ENCODE assay signal across 8 mouse cellular contexts in the genomic region with DNA sequence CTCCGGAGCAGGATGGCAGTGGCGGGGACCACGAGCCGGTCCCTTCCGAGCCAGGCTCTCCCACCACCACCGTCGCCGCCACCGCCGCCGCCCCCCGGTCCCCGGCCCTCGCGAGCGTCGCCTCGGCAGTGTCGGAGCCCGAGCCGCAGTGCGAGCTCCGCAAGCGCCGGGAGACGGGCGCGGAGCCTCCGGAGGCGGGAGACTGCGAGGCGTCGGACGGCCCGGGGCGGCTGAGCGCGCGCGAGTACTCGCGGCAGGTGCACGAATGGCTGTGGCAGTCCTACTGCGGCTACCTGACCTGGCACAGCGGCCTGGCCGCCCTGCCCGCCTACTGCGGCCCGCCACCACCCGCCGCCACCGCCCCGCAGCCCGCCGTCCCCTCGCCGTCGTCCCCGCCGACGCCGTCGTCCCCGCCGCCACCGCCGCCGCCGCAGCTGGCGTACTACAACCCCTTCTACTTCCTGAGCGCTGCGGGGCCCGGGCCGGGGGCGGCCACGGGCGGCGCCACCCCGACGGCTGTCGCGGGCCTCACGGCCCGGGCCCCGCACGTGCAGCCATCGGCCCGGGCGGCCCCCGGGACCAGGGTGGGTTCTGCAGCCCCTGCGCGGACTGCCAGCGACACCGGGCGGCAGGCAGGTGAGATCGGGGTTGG. TPM values are rescaled to one million over a fixed set of nuclear protein-coding genes. Genes with fewer than 3 reads are reported as not detected.
DNase-seq lines count a peak whose midpoint lies in the region; ATAC-seq and TF ChIP-seq lines count a peak whose summit lies in the region.

No protein-coding gene starts in this region.

- in situ Hi-C loops in ES-E14 (cut with MboI; ENCODE audit: low sequenced_read_pairs in 2 of 2, unreplicated experiment in 2 of 2), result no loop called here

- peaks cover 2% of the 10 kb centered on the region in 2 experiments; a peak in 1 of 4 replicates for H3K4me1 ChIP-seq in ES-E14 (ENCODE audit: control insufficient read depth in 2 of 2, insufficient read depth in 2 of 2, low read length in 2 of 2, poor library complexity in 1 of 2)
- peaks cover 8% of the 10 kb centered on the region for H3K4me1 ChIP-seq in embryonic facial prominence, embryonic 13.5 days
- peaks cover 23% of the 10 kb centered on the region for H3K4me1 ChIP-seq in hindbrain, embryonic 13.5 days (replicated peaks)
- H3K4me1 ChIP-seq in liver, embryonic 16.5 days (ENCODE audit: control insufficient read depth, low read depth, low read length), result peaks cover 12% of the 10 kb centered on the region
- H3K4me1 ChIP-seq in neural tube, embryonic 14.5 days (ENCODE audit: control insufficient read depth, insufficient read depth, low read length), result peaks cover 7% of the 10 kb centered on the region

- DNase-seq in gastrocnemius, postnatal 10 days, result peak; percentile 39
- no peak for DNase-seq in gastrocnemius, postnatal 36 days
- DNase-seq in ES-E14 (ENCODE audit: low read depth, low spot score), result no peak
- DNase-seq in ovary, postnatal 14 days (ENCODE audit: low spot score), result no peak

- peak overlapping the region; percentile 85 for H3K4me2 ChIP-seq in embryonic facial prominence, embryonic 13.5 days
- H3K4me2 ChIP-seq in hindbrain, embryonic 13.5 days, result peak overlapping the region; percentile 80
- peak overlapping the region; percentile 84 for H3K4me2 ChIP-seq in liver, embryonic 16.5 days (ENCODE audit: low read depth, low read length)
- peak overlapping the region; percentile 70 for H3K4me2 ChIP-seq in neural tube, embryonic 14.5 days (ENCODE audit: low read depth, low read length)

- H3K4me3 ChIP-seq in ES-E14 (ENCODE audit: insufficient read depth in 1 of 2, low read depth in 1 of 2, low read length in 2 of 2, poor library complexity in 1 of 2, severe bottlenecking in 1 of 2), result peak overlapping the region; percentile 90 to 94
- peak overlapping the region; percentile 93 for H3K4me3 ChIP-seq in embryonic facial prominence, embryonic 13.5 days
- peak overlapping the region; percentile 95 for H3K4me3 ChIP-seq in hindbrain, embryonic 13.5 days
- peak overlapping the region; percentile 91 for H3K4me3 ChIP-seq in liver, embryonic 16.5 days (ENCODE audit: low read depth, low read length)
- peak overlapping the region; percentile 70 for H3K4me3 ChIP-seq in neural tube, embryonic 14.5 days (ENCODE audit: low read depth, low read length)

- H3K36me3 ChIP-seq in ES-E14 (ENCODE audit: control insufficient read depth, insufficient read depth, low read length, poor library complexity, severe bottlenecking), result peaks cover 2% of the 10 kb centered on the region
- peaks cover 28% of the 10 kb centered on the region for H3K36me3 ChIP-seq in embryonic facial prominence, embryonic 13.5 days
- peaks cover 31% of the 10 kb centered on the region for H3K36me3 ChIP-seq in hindbrain, embryonic 13.5 days
- peaks cover 6% of the 10 kb centered on the region for H3K36me3 ChIP-seq in liver, embryonic 16.5 days (ENCODE audit: control insufficient read depth, insufficient read depth)
- H3K36me3 ChIP-seq in neural tube, embryonic 14.5 days (ENCODE audit: control insufficient read depth, insufficient read depth, low read length), result peaks cover 12% of the 10 kb centered on the region

- intact Hi-C loops in gastrocnemius, postnatal 36 days (cut with DNase I), result no loop called here

- no peaks in the 10 kb centered on the region for H3K9me3 ChIP-seq in ES-E14 (ENCODE audit: control insufficient read depth, insufficient read depth, low read depth, low read length)
- no peaks in the 10 kb centered on the region for H3K9me3 ChIP-seq in embryonic facial prominence, embryonic 13.5 days
- no peaks in the 10 kb centered on the region for H3K9me3 ChIP-seq in hindbrain, embryonic 13.5 days
- no peaks in the 10 kb centered on the region for H3K9me3 ChIP-seq in liver, embryonic 16.5 days (replicated peaks; ENCODE audit: control insufficient read depth, low read length)
- H3K9me3 ChIP-seq in neural tube, embryonic 14.5 days (ENCODE audit: control insufficient read depth, low read length), result no peaks in the 10 kb centered on the region

- H3K9ac ChIP-seq in ES-E14 (ENCODE audit: insufficient read depth, low read depth, low read length, poor library complexity, severe bottlenecking), result peak overlapping the region; percentile 84
- peak overlapping the region; percentile 90 for H3K9ac ChIP-seq in embryonic facial prominence, embryonic 13.5 days
- H3K9ac ChIP-seq in hindbrain, embryonic 13.5 days, result peak overlapping the region; percentile 97
- H3K9ac ChIP-seq in liver, embryonic 16.5 days (ENCODE audit: low read depth, low read length), result peak overlapping the region; percentile 95
- H3K9ac ChIP-seq in neural tube, embryonic 14.5 days (replicated peaks; ENCODE audit: low read depth, low read length), result peak overlapping the region; percentile 79

- no peaks in the 10 kb centered on the region; the same call in 1 of the 2 replicates for H3K27me3 ChIP-seq in embryonic facial prominence, embryonic 13.5 days
- peaks cover 8% of the 10 kb centered on the region; the same call in 1 of the 2 replicates for H3K27me3 ChIP-seq in hindbrain, embryonic 13.5 days
- H3K27me3 ChIP-seq in liver, embryonic 16.5 days (ENCODE audit: control insufficient read depth, insufficient read depth, low read depth, low read length), result no peaks in the 10 kb centered on the region
- H3K27me3 ChIP-seq in neural tube, embryonic 14.5 days (ENCODE audit: control insufficient read depth, insufficient read depth, low read length), result no peaks in the 10 kb centered on the region

- under 1% methylated on average over 77 of the region's 96 CpGs for WGBS in embryonic facial prominence, embryonic 13.5 days
- under 1% methylated on average over 59 of the region's 96 CpGs for WGBS in hindbrain, embryonic 13.5 days
- under 1% methylated on average over 61 of the region's 96 CpGs for WGBS in liver, embryonic 16.5 days (ENCODE audit: insufficient replicate concordance)
- under 1% methylated on average over 64 of the region's 96 CpGs for WGBS in neural tube, embryonic 14.5 days

- H3K27ac ChIP-seq in ES-E14 (ENCODE audit: insufficient read depth, low read depth, low read length, poor library complexity, severe bottlenecking), result no peak overlapping the region; the same call in 1 of the 2 replicates
- H3K27ac ChIP-seq in embryonic facial prominence, embryonic 13.5 days, result peak overlapping the region; percentile 62; the same call in 1 of the 2 replicates
- H3K27ac ChIP-seq in hindbrain, embryonic 13.5 days, result peak overlapping the region; percentile 92
- H3K27ac ChIP-seq in liver, embryonic 16.5 days (ENCODE audit: low read length), result peak overlapping the region; percentile 87
- H3K27ac ChIP-seq in neural tube, embryonic 14.5 days (ENCODE audit: low read depth, low read length), result peak overlapping the region; percentile 85

- ATAC-seq in embryonic facial prominence, embryonic 13.5 days (ENCODE audit: insufficient number of reproducible peaks, insufficient read depth, low FRiP score, low TSS enrichment, low read depth), result peak; percentile 63
- ATAC-seq in hindbrain, embryonic 13.5 days (ENCODE audit: low FRiP score), result peak; percentile 78
- ATAC-seq in liver, embryonic 16.5 days (ENCODE audit: low read depth), result peak; percentile 65
- ATAC-seq in neural tube, embryonic 14.5 days (ENCODE audit: low read depth), result peak; percentile 77

TF ChIP-seq in ES-E14, 5 proteins besides CTCF, POLR2A, EP300 and RAD21:
- TF ChIP-seq HCFC1 (IDR thresholded peaks at IDR 0.05; ENCODE audit: borderline replicate concordance, insufficient read depth, low read length) (0 out of 2 replicates have a peak, but pooled peaks have one; percentile 7), ZC3H11A (IDR thresholded peaks at IDR 0.05; ENCODE audit: borderline replicate concordance, low read depth, low read length) (no peak)

RNA-seq across cellular contexts. Expression of gene Fam8a1, which starts 0.4 kb away (rescaled TPM):
- total RNA-seq in gastrocnemius, postnatal 10 days (2021), result 10 to 100 TPM; 29.6 to 31.5 TPM
- total RNA-seq in gastrocnemius, postnatal 36 days (2021), result 10 to 100 TPM; 22.4 to 25.4 TPM
- 28.2 and 32.0 TPM in 2 replicates for total RNA-seq in ES-E14 (2012; rRNA removed)
- 12.0 and 12.6 TPM in 2 replicates for polyA plus RNA-seq in embryonic facial prominence, embryonic 13.5 days (2015; fragmentation: Nextera tagmentation; extraction: Ambion mirVana)
- 17.6 and 17.9 TPM in 2 replicates for polyA plus RNA-seq in hindbrain, embryonic 13.5 days (2015; fragmentation: Nextera tagmentation; extraction: Ambion mirVana)
- 2.0 and 2.3 TPM in 2 replicates for polyA plus RNA-seq in liver, embryonic 16.5 days (2015; fragmentation: Nextera tagmentation; extraction: Ambion mirVana)
- 14.7 and 14.9 TPM in 2 replicates for polyA plus RNA-seq in neural tube, embryonic 14.5 days (2014; fragmentation: Nextera tagmentation; extraction: Ambion mirVana)

RNA-seq across cellular contexts. Expression of gene Nup153, which starts 58.0 kb away (rescaled TPM):
- total RNA-seq in gastrocnemius, postnatal 10 days (2021), result 10 to 100 TPM; 34.1 to 43.8 TPM
- total RNA-seq in gastrocnemius, postnatal 36 days (2021), result 10 to 100 TPM; 40.1 to 43.8 TPM
- 125 and 129 TPM in 2 replicates for total RNA-seq in ES-E14 (2012; rRNA removed)
- 23.6 and 27.4 TPM in 2 replicates for polyA plus RNA-seq in embryonic facial prominence, embryonic 13.5 days (2015; fragmentation: Nextera tagmentation; extraction: Ambion mirVana)
- polyA plus RNA-seq in hindbrain, embryonic 13.5 days (2015; fragmentation: Nextera tagmentation; extraction: Ambion mirVana), result 19.8 and 20.4 TPM in 2 replicates
- polyA plus RNA-seq in liver, embryonic 16.5 days (2015; fragmentation: Nextera tagmentation; extraction: Ambion mirVana), result 13.6 and 13.8 TPM in 2 replicates
- polyA plus RNA-seq in neural tube, embryonic 14.5 days (2014; fragmentation: Nextera tagmentation; extraction: Ambion mirVana), result 27.7 and 29.4 TPM in 2 replicates
